Mouse (Mus musculus) olfactory bulb, adult 2 months (tissue): Measurements from ENCODE around the gene Selenbp1.

Experiments used
- CTCF ChIP-seq: fragments of 200-500 bp; IDR thresholded peaks from 2 replicates; pipeline ENCODE4 v1.5.1; 2012; ENCODE audit warnings: low read depth, mild to moderate bottlenecking, low read length, moderate library complexity; ENCODE audit not compliant: insufficient read depth
- POLR2A ChIP-seq: fragments of 200-500 bp; IDR thresholded peaks from 2 replicates; pipeline ENCODE4 v1.6.1; 2012; ENCODE audit warnings: mild to moderate bottlenecking, low read depth, low read length, moderate library complexity; ENCODE audit not compliant: insufficient read depth

GRCm38 (mm10) chr3:94960322-94960721, 27.5 kb downstream of the Selenbp1 start:
- TF ChIP-seq CTCF (no peak), POLR2A (no peak)
